Mouse (Mus musculus) liver, embryonic 14.5 days (tissue): ENCODE measurements around the gene Maco1. TPM values are rescaled to one million over a fixed set of nuclear protein-coding genes. Genes with fewer than 3 reads are reported as not detected.
"Not testable (repeated sequence)": the region's sequence is repeated elsewhere in the genome, so short reads cannot be mapped to it uniquely, and the experiment has no call there.

ENCODE experiments used
- ATAC-seq: fragments of 200-750 bp; cut with Nextera tagmentation; 2 replicates; pipeline ENCODE4 v1.8.0; 2017; ENCODE audit warnings: moderate number of reproducible peaks, mild to moderate bottlenecking, moderate library complexity; ENCODE audit not compliant: insufficient read depth
- DNase-seq, 3 experiments: peaks; one replicate each; pipeline ENCODE4 v3.0.0-alpha.2; 2012 to 2013; ENCODE audit warnings: low read depth in 3 of 3, low spot score in 3 of 3
- H3K27ac ChIP-seq: fragments of 300-500 bp; sonication (generic); 2 replicates; pipeline ENCODE4 v1.5.1; 2014; ENCODE audit warnings: moderate library complexity, mild to moderate bottlenecking, control low read depth, inconsistent platforms
- H3K27me3 ChIP-seq: fragments of 300-500 bp; sonication (generic); 2 replicates; pipeline ENCODE4 v1.6.1; 2014; ENCODE audit warnings: mild to moderate bottlenecking, low read length, moderate library complexity; ENCODE audit not compliant: control insufficient read depth, insufficient read depth
- H3K36me3 ChIP-seq: fragments of 300-500 bp; sonication (generic); replicated peaks from 2 replicates; pipeline ENCODE4 v1.6.1; 2014; ENCODE audit warnings: low read depth; ENCODE audit not compliant: control insufficient read depth, insufficient read depth
- H3K4me1 ChIP-seq, 2 experiments: fragments of 200-500 bp in 1 of 2; fragments of 300-500 bp in 1 of 2; sonication (generic) in 1 of 2; replicated peaks; 2 replicates each; pipeline ENCODE4 v1.6.1; 2012 to 2014; ENCODE audit warnings: antibody characterized with exemption in 1 of 2, inconsistent platforms in 1 of 2, low read length in 1 of 2; ENCODE audit not compliant: control insufficient read depth in 2 of 2, insufficient read depth in 2 of 2
- H3K4me2 ChIP-seq: fragments of 300-500 bp; sonication (generic); 2 replicates; pipeline ENCODE4 v1.6.1; 2014; ENCODE audit warnings: low read depth, mild to moderate bottlenecking, control low read depth, moderate library complexity
- H3K4me3 ChIP-seq, 2 experiments: fragments of 200-500 bp in 1 of 2; fragments of 300-500 bp in 1 of 2; sonication (generic) in 1 of 2; 2 replicates each; pipeline ENCODE4 v1.5.1; 2012 to 2014; ENCODE audit warnings: low read depth in 2 of 2, low read length in 2 of 2, mild to moderate bottlenecking in 2 of 2, control low read depth in 1 of 2, inconsistent platforms in 1 of 2, moderate library complexity in 1 of 2; ENCODE audit not compliant: insufficient read depth in 1 of 2
- H3K9ac ChIP-seq: fragments of 300-500 bp; sonication (generic); replicated peaks from 2 replicates; pipeline ENCODE4 v1.6.1; 2014; ENCODE audit warnings: mild to moderate bottlenecking, control low read depth, moderate library complexity
- H3K9me3 ChIP-seq: fragments of 300-500 bp; sonication (generic); 2 replicates; pipeline ENCODE4 v1.6.1; 2016; ENCODE audit warnings: low read length, mixed read lengths; ENCODE audit not compliant: control insufficient read depth
- CTCF ChIP-seq: IDR thresholded peaks from 2 replicates; pipeline ENCODE4 v1.5.1; 2016; ENCODE audit warnings: antibody characterized with exemption, low read depth, control low read depth
- EP300 ChIP-seq: IDR thresholded peaks from 2 replicates; pipeline ENCODE4 v1.6.1; 2016; ENCODE audit warnings: antibody characterized with exemption, low read depth
- WGBS: fragments of 180-500 bp; shearing (Covaris S2); extraction: QIAGEN DNeasy Blood & Tissue Kit; methylation state at CpG from one replicate; pipeline ENCODE4 v1.1.7; 2014; ENCODE audit not compliant: insufficient replicate concordance; 5-methylcytosine and 5-hydroxymethylcytosine counted together
- polyA plus RNA-seq, 2 experiments: library from polyadenylated mRNA; depleted of rRNA in 1 of 2; stranded (reverse) in 1 of 2; unstranded in 1 of 2; fragments of >200 nt; fragmentation: Nextera tagmentation in 1 of 2; extraction: Ambion mirVana in 1 of 2; gene quantifications; 2 replicates each; pipeline versions ENCODE4 v1.2.1 to v1.2.3; 2012 to 2014

The Maco1 gene
- polyA plus RNA-seq, 2 experiments = 9.3 to 13.0 TPM

- DNase-seq = no peak
- no peaks in the 10 kb centered on the region for H3K27me3 ChIP-seq
- H3K9ac ChIP-seq = no peak overlapping the region
- no peak overlapping the region for H3K27ac ChIP-seq
- no peaks in the 10 kb centered on the region for H3K9me3 ChIP-seq
- no peaks in the 10 kb centered on the region; the same call in 1 of the 2 replicates for H3K36me3 ChIP-seq
- TF ChIP-seq CTCF (no peak), EP300 (no peak)
- peaks cover 0 to 4% of the 10 kb centered on the region in 2 experiments; a peak in 1 of 4 replicates for H3K4me1 ChIP-seq
- H3K4me3 ChIP-seq = no peak overlapping the region
- WGBS = 66% methylated on average over 1 of the region's 1 CpGs
- no peak overlapping the region for H3K4me2 ChIP-seq
- ATAC-seq = no peak
These were observed 12.9 kb downstream of the Maco1 start for GRCm38 (mm10) chr4:134840231-134840630.

DNA sequence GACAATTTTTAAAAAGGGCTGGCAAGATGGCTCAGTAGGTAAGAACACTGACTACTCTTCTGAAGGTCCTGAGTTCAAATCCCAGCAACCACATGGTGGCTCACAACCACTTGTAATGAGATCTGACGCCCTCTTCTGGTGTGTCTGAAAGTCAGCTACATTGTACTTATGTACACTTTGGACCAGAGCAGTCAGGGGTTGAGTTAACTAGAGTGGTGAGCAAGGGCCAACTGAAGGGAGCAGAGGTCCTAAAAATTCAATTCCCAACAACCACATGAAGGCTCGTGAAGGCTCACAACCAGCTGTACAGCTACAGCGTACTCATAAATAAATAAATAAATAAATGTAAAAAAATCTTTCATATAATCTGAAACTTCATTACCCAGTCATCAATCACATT is 14.4 kb downstream of the Maco1 start:
- DNase-seq, H3K4me1 ChIP-seq, H3K4me3 ChIP-seq, ATAC-seq, H3K36me3 ChIP-seq, H3K9ac ChIP-seq, H3K4me2 ChIP-seq, H3K27me3 ChIP-seq, H3K9me3 ChIP-seq, H3K27ac ChIP-seq: not testable (repeated sequence)
- WGBS = 72% methylated on average over 3 of the region's 3 CpGs

DNA sequence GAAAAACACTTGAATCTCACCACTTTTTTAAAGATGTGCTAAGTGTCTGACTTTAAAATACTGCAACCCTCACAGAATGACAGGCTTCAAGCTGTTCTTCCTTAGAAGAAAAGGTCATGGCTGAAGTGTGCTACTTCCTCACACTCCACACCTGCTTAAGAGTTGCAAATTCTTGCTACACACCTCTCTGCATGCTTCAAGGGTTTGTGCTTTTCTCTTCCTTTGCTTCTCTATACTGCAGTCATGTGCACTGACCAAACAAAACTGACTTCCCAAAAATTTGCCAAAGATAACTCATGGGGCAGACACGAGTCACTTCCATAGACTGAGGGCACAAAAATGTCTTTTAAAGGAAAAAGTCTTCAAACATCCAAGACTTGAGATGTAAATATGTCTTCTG is 14.9 kb downstream of the Maco1 start:
- DNase-seq = no peak
- Histone ChIP-seq H3K9ac (no peak overlapping the region), H3K27me3 (no peaks in the 10 kb centered on the region), H3K4me1 (peaks cover 0 to 4% of the 10 kb centered on the region in 2 experiments; a peak in 1 of 4 replicates), H3K36me3 (peaks cover 4% of the 10 kb centered on the region), H3K4me3 (no peak overlapping the region), H3K27ac (no peak overlapping the region), H3K9me3 (no peaks in the 10 kb centered on the region), H3K4me2 (no peak overlapping the region)
- no peak for ATAC-seq
- TF ChIP-seq CTCF (no peak), EP300 (no peak)
- 35% methylated on average over 1 of the region's 1 CpGs for WGBS

DNA sequence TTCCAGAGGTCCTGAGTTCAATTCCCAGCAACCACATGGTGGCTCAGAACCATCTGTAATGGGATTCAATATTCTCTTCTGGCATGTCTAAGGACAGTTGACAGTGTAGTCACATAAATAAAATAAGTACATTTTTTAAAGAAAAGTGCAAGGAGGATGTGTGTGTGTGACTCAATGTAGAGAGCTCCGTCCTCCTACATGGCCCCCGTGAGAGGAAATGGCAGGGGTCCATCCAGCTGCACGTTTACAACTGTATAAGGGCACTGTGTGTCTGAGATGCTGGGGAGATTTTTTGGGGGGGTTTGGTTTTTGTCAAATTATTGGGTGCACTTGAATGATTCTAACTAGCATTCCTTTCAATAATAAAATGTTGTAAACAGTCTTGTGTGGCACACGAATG is 17.7 kb downstream of the Maco1 start:
- TF ChIP-seq CTCF = no peak
- no peak for TF ChIP-seq EP300
- DNase-seq = no peak
- 86% methylated on average over 4 of the region's 4 CpGs for WGBS
- peaks cover 22% of the 10 kb centered on the region for H3K36me3 ChIP-seq
- peaks cover 0 to 4% of the 10 kb centered on the region in 2 experiments; a peak in 1 of 4 replicates for H3K4me1 ChIP-seq
- no peaks in the 10 kb centered on the region for H3K27me3 ChIP-seq
- H3K9ac ChIP-seq = no peak overlapping the region
- no peak overlapping the region for H3K4me3 ChIP-seq
- no peak overlapping the region for H3K4me2 ChIP-seq
- no peaks in the 10 kb centered on the region for H3K9me3 ChIP-seq
- no peak for ATAC-seq
- no peak overlapping the region for H3K27ac ChIP-seq

DNA sequence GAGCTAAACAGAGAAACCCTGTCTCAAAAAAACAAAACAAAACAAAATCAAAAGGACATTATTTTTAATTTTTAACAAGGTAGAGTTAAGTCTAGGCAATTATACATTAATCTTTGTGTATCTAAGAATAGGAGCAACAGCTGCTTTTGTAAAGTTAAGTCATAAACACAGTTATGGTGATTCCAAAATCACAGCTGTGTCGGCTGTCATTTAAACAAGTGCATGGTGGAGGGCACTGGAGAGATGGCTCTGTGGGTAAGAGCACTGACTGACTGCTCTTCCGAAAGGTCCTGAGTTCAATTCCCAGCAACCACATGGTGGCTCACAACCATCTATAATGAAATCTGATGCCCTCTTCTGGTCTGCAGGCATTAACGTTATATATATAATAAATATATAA is 21.2 kb downstream of the Maco1 start:
- Histone ChIP-seq H3K27ac (no peak overlapping the region), H3K4me2 (no peak overlapping the region), H3K9ac (no peak overlapping the region), H3K27me3 (no peaks in the 10 kb centered on the region), H3K9me3 (no peaks in the 10 kb centered on the region), H3K36me3 (peaks cover 44% of the 10 kb centered on the region), H3K4me1 (no peaks in the 10 kb centered on the region), H3K4me3 (no peak overlapping the region)
- TF ChIP-seq EP300 (no peak), CTCF (no peak)
- no peak for ATAC-seq
- no peak for DNase-seq
- WGBS = 90% methylated on average over 3 of the region's 3 CpGs

GRCm38 (mm10) chr4:134827806-134828205 is 25.3 kb downstream of the Maco1 start:
- Histone ChIP-seq H3K36me3 (peaks cover 53% of the 10 kb centered on the region), H3K4me1 (no peaks in the 10 kb centered on the region)

More at GRCm38 (mm10) chr4:134827806-134828205, 25.3 kb downstream of the Maco1 start:
- 80% methylated on average over 11 of the region's 11 CpGs for WGBS
- ATAC-seq (no peak), DNase-seq (no peak)
- H3K4me3 ChIP-seq = no peak overlapping the region
- no peak overlapping the region for H3K4me2 ChIP-seq
- H3K27me3 ChIP-seq = no peaks in the 10 kb centered on the region
- H3K9ac ChIP-seq = no peak overlapping the region
- no peaks in the 10 kb centered on the region for H3K9me3 ChIP-seq
- TF ChIP-seq EP300 (no peak), CTCF (no peak)
- H3K27ac ChIP-seq = no peak overlapping the region
